Mouse (Mus musculus): Measurements from ENCODE around the gene Erc2. TPM values are rescaled to one million over a fixed set of nuclear protein-coding genes. Genes with fewer than 3 reads are reported as not detected.
"Not testable (repeated sequence)": the region's sequence is repeated elsewhere in the genome, so short reads cannot be mapped to it uniquely, and the experiment has no call there.

The Erc2 gene
- polyA plus RNA-seq, 1 experiment from 2014 or later = 33.9 TPM

- ATAC-seq (ENCODE audit: low FRiP score) = no peak
- Histone ChIP-seq H3K27ac (ENCODE audit: low read depth, low read length) (no peak overlapping the region), H3K9ac (ENCODE audit: low read depth, low read length) (no peak overlapping the region), H3K27me3 (ENCODE audit: control insufficient read depth, insufficient read depth, low read length) (no peaks in the 10 kb centered on the region), H3K36me3 (ENCODE audit: control insufficient read depth, insufficient read depth, low read length) (no peaks in the 10 kb centered on the region), H3K4me3 (ENCODE audit: low read depth, low read length) (no peak overlapping the region), H3K4me2 (replicated peaks; ENCODE audit: low read depth, low read length) (no peak overlapping the region), H3K9me3 (ENCODE audit: control insufficient read depth, low read length) (no peaks in the 10 kb centered on the region), H3K4me1 (replicated peaks; ENCODE audit: control insufficient read depth, insufficient read depth, low read length) (no peaks in the 10 kb centered on the region)
- 77% methylated on average over 13 of the region's 13 CpGs for WGBS
- no peak for DNase-seq (ENCODE audit: low spot score)
Measured at GRCm38 (mm10) chr14:27875991-27876411, 253.8 kb downstream of the Erc2 start.

- DNase-seq (ENCODE audit: low spot score) = no peak
- Histone ChIP-seq H3K27ac (ENCODE audit: low read depth, low read length) (no peak overlapping the region), H3K4me1 (replicated peaks; ENCODE audit: control insufficient read depth, insufficient read depth, low read length) (no peaks in the 10 kb centered on the region), H3K9ac (ENCODE audit: low read depth, low read length) (no peak overlapping the region), H3K4me3 (ENCODE audit: low read depth, low read length) (no peak overlapping the region), H3K4me2 (replicated peaks; ENCODE audit: low read depth, low read length) (no peak overlapping the region), H3K27me3 (ENCODE audit: control insufficient read depth, insufficient read depth, low read length) (no peaks in the 10 kb centered on the region), H3K9me3 (ENCODE audit: control insufficient read depth, low read length) (no peaks in the 10 kb centered on the region), H3K36me3 (ENCODE audit: control insufficient read depth, insufficient read depth, low read length) (no peaks in the 10 kb centered on the region)
- 83% methylated on average over 5 of the region's 5 CpGs for WGBS
- no peak for ATAC-seq (ENCODE audit: low FRiP score)
Measured at GRCm38 (mm10) chr14:27881972-27882371, 259.7 kb downstream of the Erc2 start.

DNA sequence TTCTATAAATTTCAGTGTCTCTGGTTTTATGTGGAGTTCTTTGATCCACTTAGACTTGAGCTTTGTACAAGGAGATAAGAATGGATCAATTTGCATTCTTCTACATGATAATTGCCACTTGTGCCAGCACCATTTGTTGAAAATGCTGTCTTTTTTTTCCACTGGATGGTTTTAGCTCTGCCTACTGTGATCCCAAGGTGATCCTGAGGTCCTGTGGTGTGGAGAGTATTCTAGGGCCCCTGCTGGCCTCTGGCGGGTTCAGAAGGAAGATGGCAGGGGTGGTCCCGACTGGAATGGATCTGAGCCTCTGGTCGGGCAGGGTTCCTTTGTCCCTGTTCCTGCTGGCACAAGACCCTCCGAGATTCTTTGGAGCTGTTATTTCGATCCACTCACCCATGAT, 264.1 kb downstream of the Erc2 start:
- not testable (repeated sequence) for H3K27ac ChIP-seq (ENCODE audit: low read depth, low read length); DNase-seq (ENCODE audit: low spot score); ATAC-seq (ENCODE audit: low FRiP score); H3K4me3 ChIP-seq (ENCODE audit: low read depth, low read length); H3K36me3 ChIP-seq (ENCODE audit: control insufficient read depth, insufficient read depth, low read length); H3K4me1 ChIP-seq (replicated peaks; ENCODE audit: control insufficient read depth, insufficient read depth, low read length); H3K4me2 ChIP-seq (replicated peaks; ENCODE audit: low read depth, low read length); H3K27me3 ChIP-seq (ENCODE audit: control insufficient read depth, insufficient read depth, low read length); H3K9ac ChIP-seq (ENCODE audit: low read depth, low read length); H3K9me3 ChIP-seq (ENCODE audit: control insufficient read depth, low read length)
- WGBS = 69% methylated on average over 5 of the region's 5 CpGs

- WGBS = 88% methylated on average over 5 of the region's 5 CpGs
- no peak overlapping the region for H3K4me3 ChIP-seq (ENCODE audit: low read depth, low read length)
- no peak overlapping the region for H3K9ac ChIP-seq (ENCODE audit: low read depth, low read length)
- no peaks in the 10 kb centered on the region for H3K27me3 ChIP-seq (ENCODE audit: control insufficient read depth, insufficient read depth, low read length)
- no peak overlapping the region for H3K27ac ChIP-seq (ENCODE audit: low read depth, low read length)
- H3K36me3 ChIP-seq (ENCODE audit: control insufficient read depth, insufficient read depth, low read length) = no peaks in the 10 kb centered on the region
- H3K4me1 ChIP-seq (replicated peaks; ENCODE audit: control insufficient read depth, insufficient read depth, low read length) = no peaks in the 10 kb centered on the region
- DNase-seq (ENCODE audit: low spot score) = no peak
- no peaks in the 10 kb centered on the region for H3K9me3 ChIP-seq (ENCODE audit: control insufficient read depth, low read length)
- no peak overlapping the region for H3K4me2 ChIP-seq (replicated peaks; ENCODE audit: low read depth, low read length)
- ATAC-seq (ENCODE audit: low FRiP score) = no peak
Measured at GRCm38 (mm10) chr14:27887488-27887887, 265.3 kb downstream of the Erc2 start.

DNA sequence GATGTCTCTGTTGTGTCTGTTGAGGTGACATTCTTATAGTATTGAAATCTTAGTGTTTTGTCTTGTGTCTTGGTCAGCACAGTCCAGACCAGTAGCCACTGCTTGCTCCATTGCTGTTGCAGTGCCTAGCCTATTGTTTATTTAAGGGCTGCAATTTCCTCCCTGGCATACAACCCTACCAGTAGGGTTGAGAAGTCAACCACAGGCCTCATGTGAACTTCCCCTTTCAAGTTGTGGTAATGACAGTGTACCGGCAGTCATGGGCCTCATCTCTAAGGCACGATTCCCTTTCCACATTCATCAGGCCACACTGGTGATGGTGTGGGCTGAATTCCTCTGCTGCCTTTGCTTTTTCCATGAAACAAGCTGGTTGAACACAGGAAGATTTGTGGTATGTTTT, 267.4 kb downstream of the Erc2 start:
- ATAC-seq (ENCODE audit: low FRiP score) (no peak), DNase-seq (ENCODE audit: low spot score) (no peak)
- H3K9me3 ChIP-seq (ENCODE audit: control insufficient read depth, low read length) = no peaks in the 10 kb centered on the region
- H3K27ac ChIP-seq (ENCODE audit: low read depth, low read length) = no peak overlapping the region
- no peaks in the 10 kb centered on the region for H3K36me3 ChIP-seq (ENCODE audit: control insufficient read depth, insufficient read depth, low read length)
- H3K4me2 ChIP-seq (replicated peaks; ENCODE audit: low read depth, low read length) = no peak overlapping the region
- H3K4me3 ChIP-seq (ENCODE audit: low read depth, low read length) = no peak overlapping the region
- 91% methylated on average over 2 of the region's 2 CpGs for WGBS
- H3K9ac ChIP-seq (ENCODE audit: low read depth, low read length) = no peak overlapping the region
- H3K4me1 ChIP-seq (replicated peaks; ENCODE audit: control insufficient read depth, insufficient read depth, low read length) = no peaks in the 10 kb centered on the region
- no peaks in the 10 kb centered on the region for H3K27me3 ChIP-seq (ENCODE audit: control insufficient read depth, insufficient read depth, low read length)

DNA sequence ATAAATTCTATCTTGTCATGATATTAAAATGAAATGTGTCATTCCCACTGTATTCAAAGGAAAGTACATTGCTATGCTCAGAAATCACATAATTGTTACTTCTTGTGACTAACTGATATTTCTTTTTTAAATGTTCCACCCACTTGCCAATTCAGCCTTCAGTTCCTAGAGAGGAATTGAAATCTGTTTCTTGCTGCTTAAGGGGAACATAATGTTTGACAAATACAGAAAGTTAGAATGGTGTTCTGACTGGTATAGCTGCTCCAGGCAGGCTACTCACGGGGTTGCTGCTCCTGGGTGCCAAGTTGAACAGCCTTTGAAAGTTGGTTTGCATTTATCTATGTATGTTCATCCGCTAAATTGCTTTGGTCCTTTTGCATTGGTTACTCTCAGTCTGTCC, 270.2 kb downstream of the Erc2 start:
- Histone ChIP-seq H3K9ac (ENCODE audit: low read depth, low read length) (no peak overlapping the region), H3K4me3 (ENCODE audit: low read depth, low read length) (no peak overlapping the region), H3K27ac (ENCODE audit: low read depth, low read length) (no peak overlapping the region), H3K9me3 (ENCODE audit: control insufficient read depth, low read length) (no peaks in the 10 kb centered on the region), H3K4me2 (replicated peaks; ENCODE audit: low read depth, low read length) (no peak overlapping the region), H3K4me1 (replicated peaks; ENCODE audit: control insufficient read depth, insufficient read depth, low read length) (no peaks in the 10 kb centered on the region), H3K36me3 (ENCODE audit: control insufficient read depth, insufficient read depth, low read length) (no peaks in the 10 kb centered on the region), H3K27me3 (ENCODE audit: control insufficient read depth, insufficient read depth, low read length) (no peaks in the 10 kb centered on the region)
- DNase-seq (ENCODE audit: low spot score) (no peak), ATAC-seq (ENCODE audit: low FRiP score) (no peak)
- 88% methylated on average over 2 of the region's 2 CpGs for WGBS

- no peaks in the 10 kb centered on the region for H3K9me3 ChIP-seq (ENCODE audit: control insufficient read depth, low read length)
- no peaks in the 10 kb centered on the region for H3K27me3 ChIP-seq (ENCODE audit: control insufficient read depth, insufficient read depth, low read length)
- ATAC-seq (ENCODE audit: low FRiP score) = no peak
- no peaks in the 10 kb centered on the region for H3K36me3 ChIP-seq (ENCODE audit: control insufficient read depth, insufficient read depth, low read length)
- H3K27ac ChIP-seq (ENCODE audit: low read depth, low read length) = no peak overlapping the region
- no peak overlapping the region for H3K4me3 ChIP-seq (ENCODE audit: low read depth, low read length)
- 89% methylated on average over 5 of the region's 5 CpGs for WGBS
- no peaks in the 10 kb centered on the region for H3K4me1 ChIP-seq (replicated peaks; ENCODE audit: control insufficient read depth, insufficient read depth, low read length)
- H3K9ac ChIP-seq (ENCODE audit: low read depth, low read length) = no peak overlapping the region
- H3K4me2 ChIP-seq (replicated peaks; ENCODE audit: low read depth, low read length) = no peak overlapping the region
- DNase-seq (ENCODE audit: low spot score) = no peak
Measured at GRCm38 (mm10) chr14:27901772-27902171, 279.5 kb downstream of the Erc2 start.

DNA sequence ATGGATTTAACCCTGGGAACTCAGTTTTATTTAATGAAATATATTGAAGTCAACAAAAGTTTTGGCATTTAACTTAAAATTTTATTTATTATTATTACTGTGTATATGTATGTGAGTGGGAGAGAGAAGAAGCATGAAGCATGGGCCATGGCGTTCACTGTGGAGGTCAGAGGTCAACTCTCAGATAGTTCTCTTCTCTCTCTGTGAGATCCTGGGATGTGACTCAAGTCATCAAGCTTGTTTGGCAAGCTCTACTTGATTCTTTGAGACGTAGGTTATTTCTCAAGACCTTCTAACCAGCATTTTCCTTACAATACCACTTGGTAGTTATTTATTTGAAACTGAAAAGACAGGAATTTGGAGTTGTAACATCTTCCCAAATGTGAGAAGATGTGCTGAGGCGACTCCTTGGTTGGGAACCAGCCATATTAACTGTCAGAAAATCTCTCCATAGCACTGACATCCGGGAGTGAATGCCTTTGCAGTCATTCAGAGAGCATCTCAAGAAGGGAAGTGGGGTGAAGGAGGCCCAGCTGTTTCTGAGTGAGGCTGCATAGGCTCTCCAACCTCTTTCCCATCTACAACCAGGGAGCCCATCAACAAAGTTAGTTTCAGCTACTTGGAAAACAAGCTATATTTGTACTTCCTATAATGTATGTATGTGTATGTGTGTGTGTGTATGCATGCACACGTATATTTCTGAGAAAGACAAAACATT, 299.6 kb downstream of the Erc2 start:
- Histone ChIP-seq H3K4me1 (replicated peaks; ENCODE audit: control insufficient read depth, insufficient read depth, low read length) (no peaks in the 10 kb centered on the region), H3K9ac (ENCODE audit: low read depth, low read length) (no peak overlapping the region), H3K9me3 (ENCODE audit: control insufficient read depth, low read length) (no peaks in the 10 kb centered on the region), H3K4me2 (replicated peaks; ENCODE audit: low read depth, low read length) (no peak overlapping the region), H3K36me3 (ENCODE audit: control insufficient read depth, insufficient read depth, low read length) (no peaks in the 10 kb centered on the region), H3K4me3 (ENCODE audit: low read depth, low read length) (no peak overlapping the region), H3K27me3 (ENCODE audit: control insufficient read depth, insufficient read depth, low read length) (no peaks in the 10 kb centered on the region), H3K27ac (ENCODE audit: low read depth, low read length) (no peak overlapping the region)
- ATAC-seq (ENCODE audit: low FRiP score) = no peak
- 87% methylated on average over 5 of the region's 5 CpGs for WGBS
- DNase-seq (ENCODE audit: low spot score) = no peak

GRCm38 (mm10) chr14:27927369-27927768, 305.1 kb downstream of the Erc2 start:
- DNase-seq (ENCODE audit: low spot score) (no peak), ATAC-seq (ENCODE audit: low FRiP score) (no peak)
- Histone ChIP-seq H3K9ac (ENCODE audit: low read depth, low read length) (no peak overlapping the region), H3K27me3 (ENCODE audit: control insufficient read depth, insufficient read depth, low read length) (no peaks in the 10 kb centered on the region), H3K9me3 (ENCODE audit: control insufficient read depth, low read length) (no peaks in the 10 kb centered on the region), H3K4me2 (replicated peaks; ENCODE audit: low read depth, low read length) (no peak overlapping the region), H3K36me3 (ENCODE audit: control insufficient read depth, insufficient read depth, low read length) (no peaks in the 10 kb centered on the region), H3K4me1 (replicated peaks; ENCODE audit: control insufficient read depth, insufficient read depth, low read length) (no peaks in the 10 kb centered on the region), H3K4me3 (ENCODE audit: low read depth, low read length) (no peak overlapping the region), H3K27ac (ENCODE audit: low read depth, low read length) (no peak overlapping the region)
- 91% methylated on average over 3 of the region's 3 CpGs for WGBS

All from hindbrain, embryonic 11.5 days (tissue).